Mouse (Mus musculus) midbrain, embryonic 12.5 days (tissue): ENCODE measurements around the gene Gzma. TPM values are rescaled to one million over a fixed set of nuclear protein-coding genes. Genes with fewer than 3 reads are reported as not detected.

Experiments
- ATAC-seq: fragments of 200-750 bp; cut with Nextera tagmentation; 2 replicates; pipeline ENCODE4 v1.8.0; 2017; ENCODE audit warnings: low read depth, moderate TSS enrichment, moderate library complexity; ENCODE audit not compliant: low FRiP score
- H3K27ac ChIP-seq: fragments of 300-500 bp; sonication (generic); replicated peaks from 2 replicates; pipeline ENCODE4 v1.5.1; 2016; ENCODE audit warnings: mild to moderate bottlenecking
- H3K27me3 ChIP-seq: fragments of 300-500 bp; sonication (generic); 2 replicates; pipeline ENCODE4 v1.6.1; 2016; ENCODE audit warnings: mild to moderate bottlenecking
- H3K36me3 ChIP-seq: fragments of 300-500 bp; sonication (generic); 2 replicates; pipeline ENCODE4 v1.6.1; 2016
- H3K4me1 ChIP-seq: fragments of 300-500 bp; sonication (generic); 2 replicates; pipeline ENCODE4 v1.6.1; 2016
- H3K4me2 ChIP-seq: fragments of 300-500 bp; sonication (generic); replicated peaks from 2 replicates; pipeline ENCODE4 v1.6.1; 2016; ENCODE audit warnings: mild to moderate bottlenecking, moderate library complexity
- H3K4me3 ChIP-seq: fragments of 300-500 bp; sonication (generic); 2 replicates; pipeline ENCODE4 v1.5.1; 2016; ENCODE audit warnings: mild to moderate bottlenecking
- H3K9ac ChIP-seq: fragments of 300-500 bp; sonication (generic); replicated peaks from 2 replicates; pipeline ENCODE4 v1.6.1; 2016; ENCODE audit warnings: mild to moderate bottlenecking, moderate library complexity
- H3K9me3 ChIP-seq: fragments of 300-500 bp; sonication (generic); 2 replicates; pipeline ENCODE4 v1.6.1; 2016; ENCODE audit warnings: mild to moderate bottlenecking
- WGBS: fragments of 180-500 bp; shearing (Covaris S2); methylation state at CpG from one replicate; pipeline ENCODE4 v1.1.7; 2016; 5-methylcytosine and 5-hydroxymethylcytosine counted together
- polyA plus RNA-seq: library from polyadenylated mRNA; unstranded; fragments of >200 nt; fragmentation: Nextera tagmentation; extraction: Ambion mirVana; gene quantifications from 2 replicates; pipeline ENCODE4 v1.2.1, GENCODE M21; 2016

The Gzma gene
- not detected in 2 replicates for polyA plus RNA-seq

- H3K4me1 ChIP-seq = no peaks in the 10 kb centered on the region
- no peak within 1 kb of the TSS for H3K4me2 ChIP-seq
- H3K27me3 ChIP-seq = no peaks in the 10 kb centered on the region
- no peak within 1 kb of the TSS for H3K9ac ChIP-seq
- WGBS = 91% methylated on average over 6 of the region's 6 CpGs
- H3K4me3 ChIP-seq = no peak within 1 kb of the TSS
- no peaks in the 10 kb centered on the region for H3K9me3 ChIP-seq
- H3K36me3 ChIP-seq = no peaks in the 10 kb centered on the region
- no peak for ATAC-seq
- H3K27ac ChIP-seq = no peak within 1 kb of the TSS
These were observed at the start of gene Gzma for GRCm38 (mm10) chr13:113100879-113101278. Gene Gzma, minus strand, starts transcription at chr13:113100981.

GRCm38 (mm10) chr13:113139597-113139996 is 38.8 kb upstream of the Gzma start:
- no peak overlapping the region for H3K4me2 ChIP-seq
- ATAC-seq = no peak
- H3K9ac ChIP-seq = no peak overlapping the region
- WGBS = 84% methylated on average over 1 of the region's 1 CpGs
- no peaks in the 10 kb centered on the region for H3K27me3 ChIP-seq
- H3K4me3 ChIP-seq = no peak overlapping the region
- no peaks in the 10 kb centered on the region for H3K4me1 ChIP-seq
- H3K9me3 ChIP-seq = no peaks in the 10 kb centered on the region
- H3K36me3 ChIP-seq = no peaks in the 10 kb centered on the region
- no peak overlapping the region for H3K27ac ChIP-seq

GRCm38 (mm10) chr13:113129974-113130373 is 29.2 kb upstream of the Gzma start:
- 87% methylated on average over 1 of the region's 1 CpGs for WGBS
- no peak for ATAC-seq

GRCm38 (mm10) chr13:113121326-113121725 is 20.5 kb upstream of the Gzma start:
- no peak overlapping the region for H3K4me3 ChIP-seq
- no peaks in the 10 kb centered on the region for H3K9me3 ChIP-seq
- no peaks in the 10 kb centered on the region for H3K4me1 ChIP-seq
- no peak for ATAC-seq
- H3K27me3 ChIP-seq = no peaks in the 10 kb centered on the region
- H3K4me2 ChIP-seq = no peak overlapping the region
- H3K9ac ChIP-seq = no peak overlapping the region
- H3K27ac ChIP-seq = no peak overlapping the region
- no peaks in the 10 kb centered on the region for H3K36me3 ChIP-seq
- WGBS = 93% methylated on average over 14 of the region's 14 CpGs

More at GRCm38 (mm10) chr13:113129974-113130373, 29.2 kb upstream of the Gzma start:
- no peaks in the 10 kb centered on the region for H3K36me3 ChIP-seq
- no peak overlapping the region for H3K4me2 ChIP-seq
- H3K9ac ChIP-seq = no peak overlapping the region
- no peaks in the 10 kb centered on the region for H3K4me1 ChIP-seq
- H3K9me3 ChIP-seq = no peaks in the 10 kb centered on the region
- no peak overlapping the region for H3K4me3 ChIP-seq
- H3K27ac ChIP-seq = no peak overlapping the region
- no peaks in the 10 kb centered on the region for H3K27me3 ChIP-seq

- 91% methylated on average over 17 of the region's 17 CpGs for WGBS
- Histone ChIP-seq H3K27me3 (no peaks in the 10 kb centered on the region), H3K4me1 (no peaks in the 10 kb centered on the region), H3K27ac (no peak overlapping the region), H3K4me2 (no peak overlapping the region), H3K4me3 (no peak overlapping the region), H3K36me3 (no peaks in the 10 kb centered on the region), H3K9ac (no peak overlapping the region), H3K9me3 (no peaks in the 10 kb centered on the region)
- no peak for ATAC-seq
These were observed 19.8 kb upstream of the Gzma start for GRCm38 (mm10) chr13:113120324-113121237.

- Histone ChIP-seq H3K4me1 (no peaks in the 10 kb centered on the region), H3K36me3 (no peaks in the 10 kb centered on the region), H3K9me3 (no peaks in the 10 kb centered on the region), H3K27ac (no peak overlapping the region), H3K27me3 (no peaks in the 10 kb centered on the region), H3K9ac (no peak overlapping the region), H3K4me2 (no peak overlapping the region), H3K4me3 (no peak overlapping the region)
- no peak for ATAC-seq
- WGBS = 90% methylated on average over 4 of the region's 4 CpGs
These were observed 18.2 kb upstream of the Gzma start for GRCm38 (mm10) chr13:113118977-113119376.

- Histone ChIP-seq H3K27me3 (no peaks in the 10 kb centered on the region), H3K27ac (no peak overlapping the region), H3K9ac (no peak overlapping the region), H3K9me3 (no peaks in the 10 kb centered on the region), H3K4me3 (no peak overlapping the region), H3K36me3 (no peaks in the 10 kb centered on the region), H3K4me1 (no peaks in the 10 kb centered on the region), H3K4me2 (no peak overlapping the region)
- no peak for ATAC-seq
- 93% methylated on average over 10 of the region's 10 CpGs for WGBS
These were observed 4.0 kb upstream of the Gzma start for GRCm38 (mm10) chr13:113104759-113105158.

- Histone ChIP-seq H3K4me1 (no peaks in the 10 kb centered on the region), H3K27ac (no peak overlapping the region), H3K4me3 (no peak overlapping the region), H3K36me3 (no peaks in the 10 kb centered on the region), H3K9me3 (no peaks in the 10 kb centered on the region), H3K9ac (no peak overlapping the region), H3K27me3 (no peaks in the 10 kb centered on the region), H3K4me2 (no peak overlapping the region)
- 77% methylated on average over 10 of the region's 10 CpGs for WGBS
- ATAC-seq = no peak
These were observed 1.0 kb upstream of the Gzma start for GRCm38 (mm10) chr13:113101804-113102203.

- no peak overlapping the region for H3K4me3 ChIP-seq
- H3K4me1 ChIP-seq = no peaks in the 10 kb centered on the region
- H3K27me3 ChIP-seq = no peaks in the 10 kb centered on the region
- 91% methylated on average over 2 of the region's 2 CpGs for WGBS
- H3K9me3 ChIP-seq = no peaks in the 10 kb centered on the region
- H3K9ac ChIP-seq = no peak overlapping the region
- no peaks in the 10 kb centered on the region for H3K36me3 ChIP-seq
- no peak overlapping the region for H3K4me2 ChIP-seq
- no peak overlapping the region for H3K27ac ChIP-seq
- no peak for ATAC-seq
These were observed 2.4 kb downstream of the Gzma start for GRCm38 (mm10) chr13:113098406-113098805.

- H3K27ac ChIP-seq = no peak overlapping the region
- no peaks in the 10 kb centered on the region for H3K36me3 ChIP-seq
- H3K4me2 ChIP-seq = no peak overlapping the region
- 82% methylated on average over 3 of the region's 3 CpGs for WGBS
- H3K4me1 ChIP-seq = no peaks in the 10 kb centered on the region
- no peaks in the 10 kb centered on the region for H3K27me3 ChIP-seq
- no peaks in the 10 kb centered on the region for H3K9me3 ChIP-seq
- no peak for ATAC-seq
- H3K4me3 ChIP-seq = no peak overlapping the region
- H3K9ac ChIP-seq = no peak overlapping the region
These were observed 3.8 kb downstream of the Gzma start for GRCm38 (mm10) chr13:113097011-113097410.

GRCm38 (mm10) chr13:113094618-113095017 is 6.2 kb downstream of the Gzma start:
- Histone ChIP-seq H3K27me3 (no peaks in the 10 kb centered on the region), H3K27ac (no peak overlapping the region), H3K9ac (no peak overlapping the region), H3K4me2 (no peak overlapping the region), H3K4me3 (no peak overlapping the region), H3K9me3 (no peaks in the 10 kb centered on the region), H3K4me1 (no peaks in the 10 kb centered on the region), H3K36me3 (no peaks in the 10 kb centered on the region)
- no peak for ATAC-seq
- WGBS = 50% methylated on average over 1 of the region's 1 CpGs

- Histone ChIP-seq H3K9ac (no peak overlapping the region), H3K4me1 (no peaks in the 10 kb centered on the region), H3K27ac (no peak overlapping the region), H3K36me3 (no peaks in the 10 kb centered on the region), H3K9me3 (no peaks in the 10 kb centered on the region), H3K27me3 (no peaks in the 10 kb centered on the region), H3K4me3 (no peak overlapping the region), H3K4me2 (no peak overlapping the region)
- no peak for ATAC-seq
- 85% methylated on average over 8 of the region's 8 CpGs for WGBS
These were observed 10.3 kb downstream of the Gzma start for GRCm38 (mm10) chr13:113090489-113090888.
